Mouse (Mus musculus): Measurements from ENCODE around the gene Tiam1. TPM values are rescaled to one million over a fixed set of nuclear protein-coding genes. Genes with fewer than 3 reads are reported as not detected.

The Tiam1 gene
- total and polyA plus RNA-seq, 3 experiments: 10.4 to 76.2 (median 70.3) TPM

GRCm38 (mm10) chr16:89954114-89954513 lies 189.5 kb downstream of the Tiam1 start:
- no peak for DNase-seq

GRCm38 (mm10) chr16:89952821-89953220 lies 190.7 kb downstream of the Tiam1 start:
- DNase-seq: no peak

- no peak for DNase-seq
Observed at GRCm38 (mm10) chr16:89950754-89951153, 192.8 kb downstream of the Tiam1 start.

- no peak for DNase-seq
Observed at GRCm38 (mm10) chr16:89950251-89950650, 193.3 kb downstream of the Tiam1 start.

- no peak for DNase-seq
Observed at GRCm38 (mm10) chr16:89948040-89948439, 195.5 kb downstream of the Tiam1 start.

GRCm38 (mm10) chr16:89946816-89947215 lies 196.8 kb downstream of the Tiam1 start:
- no peak for DNase-seq

- DNase-seq: no peak
Observed at GRCm38 (mm10) chr16:89944604-89945283, 198.8 kb downstream of the Tiam1 start.

GRCm38 (mm10) chr16:89944050-89944449 lies 199.5 kb downstream of the Tiam1 start:
- DNase-seq: no peak

GRCm38 (mm10) chr16:89943267-89943971 lies 200.2 kb downstream of the Tiam1 start:
- DNase-seq: peak; percentile 43

- DNase-seq: no peak
Observed at GRCm38 (mm10) chr16:89940696-89941095, 202.9 kb downstream of the Tiam1 start.

- DNase-seq: no peak
Observed at GRCm38 (mm10) chr16:89938277-89938676, 205.3 kb downstream of the Tiam1 start.

GRCm38 (mm10) chr16:89936571-89936970 lies 207.0 kb downstream of the Tiam1 start:
- no peak for DNase-seq

GRCm38 (mm10) chr16:89935398-89935797 lies 208.2 kb downstream of the Tiam1 start:
- DNase-seq: no peak

- DNase-seq: no peak
Observed at GRCm38 (mm10) chr16:89934616-89935015, 209.0 kb downstream of the Tiam1 start.

GRCm38 (mm10) chr16:89933976-89934375 lies 209.6 kb downstream of the Tiam1 start:
- no peak for DNase-seq

- DNase-seq: no peak
Observed at GRCm38 (mm10) chr16:89928611-89929010, 215.0 kb downstream of the Tiam1 start.

- peak; percentile 88 for DNase-seq
Observed at GRCm38 (mm10) chr16:89924249-89924890, 219.2 kb downstream of the Tiam1 start.

- peak; percentile 39 for DNase-seq
Observed at GRCm38 (mm10) chr16:89923311-89923710, 220.3 kb downstream of the Tiam1 start.

- DNase-seq: no peak
Observed at GRCm38 (mm10) chr16:89922458-89922857, 221.1 kb downstream of the Tiam1 start.

GRCm38 (mm10) chr16:89921370-89921769 lies 222.2 kb downstream of the Tiam1 start:
- DNase-seq: no peak

GRCm38 (mm10) chr16:89920417-89920816 lies 223.2 kb downstream of the Tiam1 start:
- DNase-seq: no peak

- DNase-seq: no peak
Observed at GRCm38 (mm10) chr16:89917404-89917803, 226.2 kb downstream of the Tiam1 start.

GRCm38 (mm10) chr16:89914946-89915345 lies 228.6 kb downstream of the Tiam1 start:
- DNase-seq: no peak
